Mouse (Mus musculus) cortical plate, adult 2 months (tissue): ENCODE measurements around the gene Hyal3. TPM values are rescaled to one million over a fixed set of nuclear protein-coding genes. Genes with fewer than 3 reads are reported as not detected.

Experiments used
- H3K27ac ChIP-seq: fragments of 200-500 bp; 2 replicates; pipeline ENCODE4 v1.5.1; 2012; ENCODE audit warnings: low read length, control low read depth, inconsistent platforms; ENCODE audit not compliant: insufficient read depth
- H3K4me1 ChIP-seq: fragments of 200-500 bp; 2 replicates; pipeline ENCODE4 v1.6.1; 2011; ENCODE audit warnings: low read length; ENCODE audit not compliant: control insufficient read depth, insufficient read depth
- H3K4me3 ChIP-seq: fragments of 200-500 bp; 2 replicates; pipeline ENCODE4 v1.5.1; 2011; ENCODE audit warnings: mild to moderate bottlenecking, low read length, control low read depth; ENCODE audit not compliant: insufficient read depth
- CTCF ChIP-seq: fragments of 200-500 bp; IDR thresholded peaks from 2 replicates; pipeline ENCODE4 v1.5.1; 2011; ENCODE audit warnings: mild to moderate bottlenecking, control low read depth, low read length; ENCODE audit not compliant: insufficient read depth; ENCODE audit errors: extremely low read depth
- POLR2A ChIP-seq: fragments of 200-500 bp; IDR thresholded peaks from 2 replicates; pipeline ENCODE4 v1.6.1; 2011; ENCODE audit warnings: mild to moderate bottlenecking, low read length, control low read depth; ENCODE audit not compliant: insufficient read depth; ENCODE audit errors: extremely low read depth
- polyA plus RNA-seq: library from polyadenylated mRNA; depleted of rRNA; stranded (reverse); fragments of >200 nt; gene quantifications from 2 replicates; pipeline ENCODE4 v1.2.3, GENCODE M21; 2012; rRNA removed

The Hyal3 gene
- polyA plus RNA-seq = 0.44 and 0.48 TPM in 2 replicates

- TF ChIP-seq POLR2A (peak; percentile 86), CTCF (no peak)
- H3K4me3 ChIP-seq = peak within 1 kb of the TSS; percentile 69
- H3K27ac ChIP-seq = 0 out of 2 replicates have a peak within 1 kb of the TSS, but pooled peaks have one; percentile 3
- peaks cover 6% of the 10 kb centered on the region for H3K4me1 ChIP-seq
These were observed at the start of gene Hyal3 for GRCm38 (mm10) chr9:107580501-107581317. Gene Hyal3 (plus strand): TSS chr9:107580818.

- TF ChIP-seq POLR2A (peak; percentile 81), CTCF (no peak)
- peak within 1 kb of the TSS; percentile 41; the same call in 1 of the 2 replicates for H3K27ac ChIP-seq
These were observed 46.7 kb upstream of the Hyal3 start, which contains the start of gene Tmem115 for GRCm38 (mm10) chr9:107533791-107534407. Gene Tmem115 (plus strand): TSS chr9:107533945.

DNA sequence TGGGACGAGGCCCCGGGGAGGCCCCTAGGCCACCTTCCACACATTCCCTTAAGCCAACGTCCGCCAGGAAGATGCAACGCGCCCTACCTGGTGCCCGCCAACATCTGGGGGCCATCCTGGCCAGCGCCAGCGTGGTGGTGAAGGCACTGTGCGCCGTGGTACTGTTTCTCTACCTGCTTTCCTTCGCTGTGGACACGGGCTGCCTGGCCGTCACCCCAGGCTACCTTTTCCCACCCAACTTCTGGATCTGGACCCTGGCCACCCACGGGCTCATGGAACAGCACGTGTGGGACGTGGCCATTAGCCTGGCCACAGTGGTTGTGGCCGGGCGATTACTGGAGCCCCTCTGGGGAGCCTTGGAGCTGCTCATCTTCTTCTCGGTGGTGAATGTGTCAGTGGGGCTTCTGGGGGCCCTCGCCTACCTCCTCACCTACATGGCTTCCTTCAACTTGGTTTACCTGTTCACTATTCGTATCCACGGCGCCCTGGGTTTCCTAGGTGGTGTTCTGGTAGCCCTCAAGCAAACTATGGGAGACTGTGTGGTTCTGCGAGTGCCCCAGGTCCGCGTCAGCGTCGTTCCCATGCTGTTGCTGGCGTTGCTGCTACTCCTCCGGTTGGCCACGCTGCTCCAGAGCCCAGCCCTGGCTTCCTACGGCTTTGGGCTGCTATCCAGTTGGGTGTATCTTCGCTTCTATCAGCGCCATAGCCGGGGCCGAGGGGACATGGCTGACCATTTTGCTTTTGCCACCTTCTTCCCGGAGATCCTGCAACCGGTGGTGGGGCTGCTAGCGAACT lies 46.0 kb upstream of the Hyal3 start:
- no peak for TF ChIP-seq POLR2A
- TF ChIP-seq CTCF = no peak
- H3K27ac ChIP-seq = no peak overlapping the region
- H3K4me1 ChIP-seq = peaks cover 6% of the 10 kb centered on the region
- H3K4me3 ChIP-seq = peak overlapping the region; percentile 60

More at GRCm38 (mm10) chr9:107533791-107534407, 46.7 kb upstream of the Hyal3 start, which contains the start of gene Tmem115:
- H3K4me3 ChIP-seq = peak within 1 kb of the TSS; percentile 60
- H3K4me1 ChIP-seq = peaks cover 6% of the 10 kb centered on the region

DNA sequence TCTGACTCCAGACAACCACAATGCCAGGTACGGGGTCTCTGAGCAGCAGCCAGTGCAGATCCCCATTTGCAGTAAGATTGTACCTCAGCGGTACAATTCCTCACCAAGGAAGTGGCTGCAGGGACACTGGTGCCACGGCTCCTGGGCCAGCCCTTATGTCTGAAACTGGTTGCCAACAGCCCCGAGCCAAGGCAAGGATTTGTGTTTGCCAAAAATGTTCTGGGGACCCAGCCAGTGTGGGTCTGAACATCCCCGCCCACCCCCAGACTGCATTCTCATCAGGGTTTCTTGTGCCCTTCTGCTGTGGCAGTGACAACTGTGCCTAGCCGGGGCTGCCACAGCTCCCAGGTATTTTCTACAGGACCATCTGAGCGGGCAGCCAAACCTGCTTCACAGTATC lies 42.4 kb upstream of the Hyal3 start:
- TF ChIP-seq POLR2A = no peak
- TF ChIP-seq CTCF = no peak
- Histone ChIP-seq H3K27ac (no peak overlapping the region), H3K4me3 (no peak overlapping the region), H3K4me1 (peaks cover 6% of the 10 kb centered on the region)

DNA sequence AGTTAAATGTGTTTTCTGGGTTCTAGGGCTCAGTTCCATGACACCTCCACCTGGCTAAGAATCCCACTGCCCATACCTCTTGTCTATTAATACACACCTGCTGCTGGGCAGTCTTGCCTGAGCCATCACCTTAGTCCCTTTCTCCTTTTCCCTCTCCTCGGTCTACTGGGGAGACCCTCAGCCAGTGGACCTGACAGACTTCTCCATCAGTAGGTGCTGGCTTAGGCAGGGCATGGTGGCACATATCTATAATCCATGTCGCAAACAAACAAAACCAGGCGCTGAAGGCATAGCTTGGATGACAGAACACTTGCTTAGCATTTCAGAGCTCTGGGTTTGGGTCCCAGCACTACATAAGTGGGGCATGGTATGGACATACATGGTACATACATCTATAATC lies 41.9 kb upstream of the Hyal3 start:
- Histone ChIP-seq H3K27ac (no peak overlapping the region), H3K4me3 (no peak overlapping the region), H3K4me1 (peaks cover 6% of the 10 kb centered on the region)
- TF ChIP-seq POLR2A = no peak
- TF ChIP-seq CTCF = no peak

GRCm38 (mm10) chr9:107539940-107540339 lies 40.7 kb upstream of the Hyal3 start:
- no peak overlapping the region for H3K27ac ChIP-seq
- H3K4me3 ChIP-seq = no peak overlapping the region
- TF ChIP-seq CTCF = no peak
- no peak; the same call in 1 of the 2 replicates for TF ChIP-seq POLR2A
- H3K4me1 ChIP-seq = peaks cover 6% of the 10 kb centered on the region

DNA sequence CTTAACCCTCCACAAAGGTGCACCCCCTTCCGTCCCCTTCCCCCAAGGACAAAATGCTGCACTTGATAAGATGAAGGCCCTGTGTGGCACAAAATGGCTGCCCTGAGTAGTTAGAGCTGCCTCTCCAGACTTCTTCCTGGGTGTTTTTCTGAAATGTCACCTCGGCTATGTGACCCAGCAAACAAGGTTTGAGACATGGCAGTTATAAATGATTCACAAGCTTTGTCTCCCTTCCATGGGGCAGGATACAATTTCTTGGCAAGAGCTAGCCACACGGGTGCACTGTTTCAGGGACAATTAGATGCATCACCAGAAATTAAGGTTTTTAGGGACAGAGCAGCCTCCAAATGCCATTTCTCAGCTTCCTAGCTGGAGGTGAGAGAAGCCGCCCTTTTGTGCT lies 40.2 kb upstream of the Hyal3 start:
- Histone ChIP-seq H3K4me1 (peaks cover 6% of the 10 kb centered on the region), H3K27ac (no peak overlapping the region), H3K4me3 (no peak overlapping the region)
- no peak for TF ChIP-seq CTCF
- no peak for TF ChIP-seq POLR2A

- no peak for TF ChIP-seq CTCF
- TF ChIP-seq POLR2A = no peak
- H3K4me3 ChIP-seq = peak overlapping the region; percentile 51
- peaks cover 4% of the 10 kb centered on the region for H3K4me1 ChIP-seq
- H3K27ac ChIP-seq = no peak overlapping the region
These were observed 39.6 kb upstream of the Hyal3 start for GRCm38 (mm10) chr9:107541005-107541404.
